Mouse (Mus musculus) brain, embryonic 14.5 days (tissue): Measurements from ENCODE around the gene Atg7.

Experiments
- CTCF ChIP-seq: fragments of 200-500 bp; IDR thresholded peaks from 2 replicates; pipeline ENCODE4 v1.5.1; 2012; ENCODE audit warnings: inconsistent platforms, mild to moderate bottlenecking, moderate library complexity, borderline replicate concordance; ENCODE audit not compliant: insufficient read depth, insufficient read length; ENCODE audit errors: extremely low read depth
- POLR2A ChIP-seq: fragments of 200-500 bp; IDR thresholded peaks from 2 replicates; pipeline ENCODE4 v1.6.1; 2012; ENCODE audit warnings: mild to moderate bottlenecking, inconsistent platforms, borderline replicate concordance; ENCODE audit not compliant: poor library complexity, insufficient read depth, insufficient read length, severe bottlenecking; ENCODE audit errors: extremely low read depth

- no peak for TF ChIP-seq CTCF
- no peak for TF ChIP-seq POLR2A
Observed at GRCm38 (mm10) chr6:114829660-114830438, 187.0 kb downstream of the Atg7 start.
